Mouse (Mus musculus): ENCODE measurements around the gene Ankrd39.
"Not testable (repeated sequence)": the region's sequence is repeated elsewhere in the genome, so short reads cannot be mapped to it uniquely, and the experiment has no call there.

Gene Ankrd39

GRCm38 (mm10) chr1:36551904-36552303 is 4.7 kb upstream of the Ankrd39 start:
- no peak for DNase-seq

GRCm38 (mm10) chr1:36550075-36550863 is 3.0 kb upstream of the Ankrd39 start:
- DNase-seq: no peak

GRCm38 (mm10) chr1:36549491-36549890 is 2.2 kb upstream of the Ankrd39 start:
- no peak for DNase-seq

DNA sequence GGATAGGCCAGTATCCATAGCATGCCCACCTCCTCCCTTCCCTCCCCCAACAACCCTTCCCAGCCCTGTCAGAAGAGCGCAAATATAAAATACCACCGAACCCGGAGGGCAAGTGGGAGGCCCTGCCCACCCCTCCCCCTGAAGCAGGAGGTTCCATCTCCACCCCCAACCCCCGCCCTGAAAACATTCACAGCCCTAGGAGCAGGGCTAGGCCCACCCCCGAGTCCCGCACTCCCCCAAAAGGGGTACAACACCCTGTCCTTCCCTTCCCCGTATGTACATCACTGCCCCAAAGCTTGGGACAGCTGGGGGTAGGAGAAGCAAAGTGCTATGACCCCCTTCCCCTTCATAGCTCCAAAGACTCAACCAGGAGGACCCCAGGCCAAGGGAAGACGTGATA is 1.5 kb upstream of the Ankrd39 start:
- no peak for DNase-seq

DNA sequence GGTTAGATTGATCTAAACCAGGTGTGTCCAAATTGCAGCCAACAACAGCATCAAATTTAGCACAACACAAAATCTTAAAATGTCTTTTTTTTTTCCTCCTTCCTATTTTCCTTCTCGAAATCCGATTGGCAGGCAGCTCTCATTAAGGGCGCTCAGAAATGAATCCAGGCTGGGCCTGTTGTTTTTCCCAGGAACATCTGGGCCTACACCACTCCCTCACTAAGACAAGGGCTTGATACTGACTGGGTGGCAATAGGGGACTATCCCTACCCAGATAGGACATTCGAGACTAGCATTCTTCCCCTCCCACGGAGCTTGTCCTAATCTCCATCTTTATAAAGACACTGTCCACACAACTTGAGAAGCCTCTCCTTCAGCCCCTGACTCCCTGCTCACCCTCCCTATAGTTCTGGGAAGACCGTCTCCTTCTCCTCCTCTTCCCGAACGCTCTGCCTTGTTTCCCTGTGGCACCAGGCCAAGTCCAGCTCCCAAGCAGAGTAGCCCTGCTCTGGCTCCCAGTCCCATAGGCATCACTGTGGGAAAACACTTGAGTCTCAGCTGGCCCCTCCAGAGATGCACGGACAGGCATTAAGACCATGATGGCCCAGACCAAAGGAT is 845 bp upstream of the Ankrd39 start:
- peak; percentile 56 for DNase-seq

GRCm38 (mm10) chr1:36545845-36546600 is 1.2 kb downstream of the Ankrd39 start:
- DNase-seq: peak; percentile 62

DNA sequence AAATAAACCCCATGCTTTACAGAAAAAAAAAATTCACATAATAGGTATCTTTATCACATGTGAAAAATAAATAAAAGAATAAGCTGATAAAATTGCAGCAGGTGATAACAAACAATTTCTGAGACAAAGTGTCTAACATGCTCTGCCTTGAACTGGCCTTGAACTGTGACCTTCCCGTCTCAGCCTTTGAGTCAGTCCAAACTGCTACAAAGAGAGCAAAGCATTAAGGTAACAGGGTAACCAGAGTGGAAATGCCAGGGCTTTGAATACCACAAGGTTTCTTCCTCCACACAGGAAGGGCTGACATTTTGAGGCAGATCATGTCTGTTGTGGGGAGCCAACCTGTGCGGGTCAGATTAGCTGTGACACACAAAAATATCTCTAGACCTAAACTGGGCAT is 1.9 kb downstream of the Ankrd39 start:
- DNase-seq: no peak

DNA sequence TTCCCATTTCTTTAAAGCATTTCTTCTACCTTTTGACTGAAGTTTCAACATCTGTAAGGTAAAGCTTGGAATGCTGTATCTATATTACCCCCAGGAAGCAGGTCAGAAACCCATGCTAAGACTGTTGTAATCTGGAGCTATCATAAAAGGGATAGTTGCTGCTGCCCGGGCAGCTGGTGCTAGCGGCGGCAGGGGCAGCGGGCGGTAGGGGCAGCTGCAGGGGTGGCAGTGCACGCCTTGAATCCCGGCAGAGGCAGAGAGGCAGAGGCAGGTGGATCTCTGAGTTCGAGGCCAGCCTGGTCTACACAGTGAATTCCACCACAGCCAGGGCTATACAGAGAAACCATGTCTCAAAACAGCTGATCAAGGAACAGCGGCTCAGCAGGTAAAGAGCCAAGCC is 4.3 kb downstream of the Ankrd39 start:
- no peak for DNase-seq

DNA sequence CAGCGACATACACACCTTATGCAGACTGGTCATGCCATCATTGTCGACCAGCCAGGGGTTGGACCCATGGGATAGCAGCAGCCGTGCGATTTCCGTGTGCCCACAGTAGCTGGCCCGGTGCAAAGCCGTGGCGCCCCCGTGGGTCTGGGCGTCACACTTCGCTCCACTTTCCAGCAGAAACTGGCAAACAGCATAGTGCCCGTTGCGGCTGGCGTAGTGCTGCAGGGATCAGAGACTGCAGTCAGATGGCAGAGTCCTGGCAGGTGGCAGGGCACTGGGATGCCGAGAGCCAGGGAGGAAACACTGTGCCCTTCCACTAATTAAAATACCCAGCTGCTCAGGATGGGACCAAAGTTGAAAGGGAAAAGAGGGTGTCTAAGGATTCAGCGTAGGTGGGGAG is 5.4 kb downstream of the Ankrd39 start:
- DNase-seq: no peak

DNA sequence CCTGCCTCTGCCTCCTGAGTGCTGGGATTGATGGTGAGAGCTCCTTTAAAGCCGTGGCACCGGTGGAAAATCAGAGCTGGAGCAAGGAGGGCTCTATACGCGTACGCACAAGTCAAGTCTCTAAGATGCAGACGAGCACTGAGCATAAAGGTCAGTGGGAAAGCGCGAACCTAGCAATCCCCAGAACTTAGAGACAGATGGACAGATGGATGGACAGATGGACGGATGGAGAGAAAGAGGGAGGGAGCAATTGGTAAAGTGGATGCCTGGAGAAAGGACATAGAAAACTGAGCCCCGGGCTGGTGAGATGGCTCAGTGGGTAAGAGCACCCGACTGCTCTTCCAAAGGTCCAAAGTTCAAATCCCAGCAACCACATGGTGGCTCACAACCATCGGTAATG is 6.4 kb downstream of the Ankrd39 start:
- no peak for DNase-seq

GRCm38 (mm10) chr1:36540132-36540531 is 7.1 kb downstream of the Ankrd39 start:
- no peak for DNase-seq

GRCm38 (mm10) chr1:36539186-36539585 is 8.1 kb downstream of the Ankrd39 start, which contains the start of gene Gm42417:
Gene Gm42417, minus strand, starts transcription at chr1:36539429.
- peak; percentile 91 for DNase-seq

DNA sequence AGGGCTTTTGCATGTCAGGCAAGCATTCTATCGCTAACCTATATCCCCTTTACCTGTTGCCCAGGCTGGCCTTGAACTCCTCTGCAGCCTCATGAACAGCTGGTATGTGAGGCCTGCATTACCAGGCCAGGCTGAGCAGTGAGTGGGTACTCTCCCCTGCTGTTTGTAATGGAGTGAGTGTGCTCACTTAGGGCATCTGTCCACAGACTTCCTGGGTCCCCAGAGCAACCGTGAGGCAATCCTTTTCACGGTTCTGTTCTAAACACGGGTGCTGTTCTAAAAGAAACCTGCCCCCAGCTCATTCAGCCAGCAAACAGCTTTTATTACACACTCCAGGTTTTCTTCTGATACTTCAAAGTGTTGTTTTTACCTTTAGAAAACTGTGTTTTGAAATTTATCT is 8.5 kb downstream of the Ankrd39 start:
- DNase-seq: no peak

DNA sequence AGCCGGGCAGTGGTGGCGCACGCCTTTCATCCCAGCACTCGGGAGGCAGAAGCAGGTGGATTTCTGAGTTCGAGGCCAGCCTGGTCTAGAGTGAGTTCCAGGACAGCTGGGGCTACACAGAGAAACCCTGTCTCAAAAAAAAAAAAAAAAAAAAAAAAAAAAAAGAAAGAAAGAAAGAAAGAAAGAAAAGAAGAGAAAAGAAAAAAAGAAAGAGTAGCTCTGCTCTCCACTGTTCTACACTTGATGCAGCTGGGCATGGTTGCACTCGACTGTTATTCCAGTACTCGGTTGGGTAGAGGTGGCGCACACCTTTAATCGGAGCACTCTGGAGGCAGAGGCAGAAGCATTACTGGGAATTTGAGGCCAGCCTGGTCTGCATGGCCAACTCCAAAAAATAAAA is 10.5 kb downstream of the Ankrd39 start, which contains the start of gene Ankrd23:
TSS of gene Ankrd23 (minus strand) at position 101 of the 400 bp plus-strand sequence.
- DNase-seq: not testable (repeated sequence)

- no peak for DNase-seq
These were observed 10.9 kb downstream of the Ankrd39 start for GRCm38 (mm10) chr1:36536397-36536728.

GRCm38 (mm10) chr1:36535477-36536396 is 11.5 kb downstream of the Ankrd39 start:
- DNase-seq: peak; percentile 67

- peak; percentile 44 for DNase-seq
These were observed 12.6 kb downstream of the Ankrd39 start for GRCm38 (mm10) chr1:36534595-36535058.

GRCm38 (mm10) chr1:36533546-36533945 is 13.7 kb downstream of the Ankrd39 start:
- no peak for DNase-seq

GRCm38 (mm10) chr1:36531461-36531860 is 15.8 kb downstream of the Ankrd39 start:
- no peak for DNase-seq

DNA sequence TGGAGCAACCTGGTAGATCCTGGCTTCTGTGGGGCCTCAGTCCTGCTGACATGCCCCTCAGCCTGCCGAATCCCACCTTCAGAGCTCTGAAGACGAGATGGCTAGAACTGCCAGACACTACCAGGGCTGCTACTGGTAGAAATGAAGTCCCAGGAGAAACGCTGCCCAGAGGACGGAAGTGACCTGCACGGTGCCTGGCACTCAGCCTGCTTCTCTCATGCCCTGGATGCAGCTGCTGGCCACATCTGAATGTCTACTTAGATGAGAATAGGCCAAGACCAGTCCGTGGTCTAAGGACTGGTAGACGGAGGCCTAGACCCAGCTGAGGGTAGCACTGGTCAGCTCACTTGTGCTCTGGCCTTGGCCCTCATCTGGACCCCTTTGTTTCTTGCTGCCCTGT is 16.3 kb downstream of the Ankrd39 start:
- DNase-seq: no peak

GRCm38 (mm10) chr1:36530485-36530884 is 16.8 kb downstream of the Ankrd39 start:
- DNase-seq: no peak

- no peak for DNase-seq
These were observed 17.4 kb downstream of the Ankrd39 start for GRCm38 (mm10) chr1:36529875-36530274.
